Mouse (Mus musculus) frontal cortex, adult (tissue): ENCODE measurements around the gene Dlgap1.
"Not testable (repeated sequence)": the region's sequence is repeated elsewhere in the genome, so short reads cannot be mapped to it uniquely, and the experiment has no call there.

Source experiments
- ATAC-seq: cut with Nextera tagmentation; 2 replicates; pipeline ENCODE4 v1.9.2; 2017; ENCODE audit warnings: mild to moderate bottlenecking, moderate library complexity, mixed read lengths; ENCODE audit not compliant: low TSS enrichment

Dlgap1 gene

GRCm38 (mm10) chr17:70797773-70798045 is 828.8 kb downstream of the Dlgap1 start:
- no peak for ATAC-seq

GRCm38 (mm10) chr17:70799266-70799665 is 830.4 kb downstream of the Dlgap1 start:
- ATAC-seq: peak; percentile 56

- peak; percentile 70 for ATAC-seq
These were observed 833.1 kb downstream of the Dlgap1 start for GRCm38 (mm10) chr17:70802022-70802421.

GRCm38 (mm10) chr17:70805866-70806265 is 837.0 kb downstream of the Dlgap1 start:
- ATAC-seq: no peak

- ATAC-seq: no peak
These were observed 837.7 kb downstream of the Dlgap1 start for GRCm38 (mm10) chr17:70806600-70806999.

- ATAC-seq: no peak
These were observed 839.0 kb downstream of the Dlgap1 start for GRCm38 (mm10) chr17:70807885-70808284.

GRCm38 (mm10) chr17:70808837-70809236 is 840.0 kb downstream of the Dlgap1 start:
- no peak for ATAC-seq

GRCm38 (mm10) chr17:70809776-70810175 is 840.9 kb downstream of the Dlgap1 start:
- no peak for ATAC-seq

- ATAC-seq: no peak
These were observed 841.9 kb downstream of the Dlgap1 start for GRCm38 (mm10) chr17:70810795-70811194.

- no peak for ATAC-seq
These were observed 846.1 kb downstream of the Dlgap1 start for GRCm38 (mm10) chr17:70815001-70815400.

- ATAC-seq: no peak
These were observed 849.1 kb downstream of the Dlgap1 start for GRCm38 (mm10) chr17:70817862-70818451.

GRCm38 (mm10) chr17:70823083-70823482 is 854.2 kb downstream of the Dlgap1 start:
- no peak for ATAC-seq

GRCm38 (mm10) chr17:70826227-70826626 is 857.4 kb downstream of the Dlgap1 start:
- ATAC-seq: peak; percentile 90

GRCm38 (mm10) chr17:70827463-70828179 is 858.7 kb downstream of the Dlgap1 start:
- not testable (repeated sequence) for ATAC-seq

GRCm38 (mm10) chr17:70828180-70828528 is 859.3 kb downstream of the Dlgap1 start:
- ATAC-seq: no peak

GRCm38 (mm10) chr17:70828569-70828968 is 859.7 kb downstream of the Dlgap1 start:
- ATAC-seq: no peak

GRCm38 (mm10) chr17:70829217-70829616 is 860.3 kb downstream of the Dlgap1 start:
- no peak for ATAC-seq

- no peak for ATAC-seq
These were observed 861.3 kb downstream of the Dlgap1 start for GRCm38 (mm10) chr17:70829943-70830715.

GRCm38 (mm10) chr17:70831591-70831990 is 862.7 kb downstream of the Dlgap1 start:
- no peak for ATAC-seq

GRCm38 (mm10) chr17:70832544-70832943 is 863.7 kb downstream of the Dlgap1 start:
- 0 out of 2 replicates have a peak, but pooled peaks have one; percentile 34 for ATAC-seq

- ATAC-seq: no peak
These were observed 865.6 kb downstream of the Dlgap1 start for GRCm38 (mm10) chr17:70834430-70834965.

- no peak for ATAC-seq
These were observed 866.4 kb downstream of the Dlgap1 start for GRCm38 (mm10) chr17:70835071-70835790.
